Mouse (Mus musculus) liver, postnatal 0 days (tissue): ENCODE data around the gene Mob3b. TPM values are rescaled to one million over a fixed set of nuclear protein-coding genes. Genes with fewer than 3 reads are reported as not detected.

Experiments used
- ATAC-seq: fragments of 200-750 bp; cut with Nextera tagmentation; 2 replicates; pipeline ENCODE4 v1.8.0; 2017; ENCODE audit warnings: mild to moderate bottlenecking, moderate library complexity
- DNase-seq: peaks from one replicate; pipeline ENCODE4 v3.0.0-alpha.2; 2016
- H3K27ac ChIP-seq: fragments of 300-500 bp; sonication (generic); 2 replicates; pipeline ENCODE4 v1.5.1; 2014; ENCODE audit warnings: antibody characterized with exemption, moderate library complexity, mild to moderate bottlenecking, low read depth
- H3K27me3 ChIP-seq: fragments of 300-500 bp; sonication (generic); 2 replicates; pipeline ENCODE4 v1.6.1; 2014; ENCODE audit warnings: low read length, control low read depth, mixed read lengths; ENCODE audit not compliant: insufficient read depth
- H3K36me3 ChIP-seq: fragments of 300-500 bp; sonication (generic); replicated peaks from 2 replicates; pipeline ENCODE4 v1.6.1; 2014; ENCODE audit warnings: mild to moderate bottlenecking, control low read depth, low read length, moderate library complexity, mixed read lengths; ENCODE audit not compliant: insufficient read depth
- H3K4me1 ChIP-seq: fragments of 300-500 bp; sonication (generic); 2 replicates; pipeline ENCODE4 v1.6.1; 2014; ENCODE audit warnings: antibody characterized with exemption, mild to moderate bottlenecking, control low read depth; ENCODE audit not compliant: insufficient read depth
- H3K4me2 ChIP-seq: fragments of 300-500 bp; sonication (generic); 2 replicates; pipeline ENCODE4 v1.6.1; 2014; ENCODE audit warnings: low read depth, mild to moderate bottlenecking, low read length, moderate library complexity, mixed read lengths
- H3K4me3 ChIP-seq: fragments of 300-500 bp; sonication (generic); 2 replicates; pipeline ENCODE4 v1.5.1; 2014; ENCODE audit warnings: low read depth, low read length
- H3K9ac ChIP-seq: fragments of 300-500 bp; sonication (generic); replicated peaks from 2 replicates; pipeline ENCODE4 v1.6.1; 2014; ENCODE audit warnings: mild to moderate bottlenecking, moderate library complexity
- H3K9me3 ChIP-seq: fragments of 300-500 bp; sonication (generic); 2 replicates; pipeline ENCODE4 v1.6.1; 2016; ENCODE audit warnings: mild to moderate bottlenecking, control low read depth, low read length, mixed read lengths
- CTCF ChIP-seq: sonication (generic); IDR thresholded peaks from 2 replicates; pipeline ENCODE4 v1.5.1; 2016; ENCODE audit warnings: antibody characterized with exemption, low read depth
- EP300 ChIP-seq: IDR thresholded peaks from 2 replicates; pipeline ENCODE4 v1.6.1; 2016; ENCODE audit warnings: antibody characterized with exemption, low read depth, mild to moderate bottlenecking
- WGBS: fragments of 180-500 bp; shearing (Covaris S2); extraction: QIAGEN DNeasy Blood & Tissue Kit; methylation state at CpG from one replicate; pipeline ENCODE4 v1.1.7; 2014; ENCODE audit not compliant: insufficient replicate concordance; 5-methylcytosine and 5-hydroxymethylcytosine counted together
- polyA plus RNA-seq: library from polyadenylated mRNA; unstranded; fragments of >200 nt; fragmentation: Nextera tagmentation; extraction: Ambion mirVana; gene quantifications from 2 replicates; pipeline ENCODE4 v1.2.1, GENCODE M21; 2015

Gene Mob3b
- polyA plus RNA-seq, 1 experiment from 2014 or later = 13.6 TPM

- Histone ChIP-seq H3K36me3 (no peaks in the 10 kb centered on the region), H3K27me3 (no peaks in the 10 kb centered on the region), H3K4me3 (no peak overlapping the region), H3K4me1 (0 out of 2 replicates have a peak, but pooled peaks cover 3% of the 10 kb centered on the region), H3K9ac (no peak overlapping the region), H3K9me3 (no peaks in the 10 kb centered on the region), H3K4me2 (no peak overlapping the region), H3K27ac (0 out of 2 replicates have a peak overlapping the region, but pooled peaks have one; percentile 5)
- peak; percentile 22; the same call in 1 of the 2 replicates for ATAC-seq
- WGBS = 66% methylated on average over 4 of the region's 4 CpGs
- DNase-seq = no peak
- no peak for TF ChIP-seq EP300
- no peak for TF ChIP-seq CTCF
These were observed 172.9 kb downstream of the Mob3b start for GRCm38 (mm10) chr4:34984377-34984776.

- H3K9ac ChIP-seq = no peak overlapping the region
- H3K4me3 ChIP-seq = no peak overlapping the region
- no peaks in the 10 kb centered on the region for H3K9me3 ChIP-seq
- ATAC-seq = no peak
- WGBS = 56% methylated on average over 6 of the region's 6 CpGs
- H3K4me2 ChIP-seq = no peak overlapping the region
- no peaks in the 10 kb centered on the region for H3K36me3 ChIP-seq
- 0 out of 2 replicates have a peak, but pooled peaks cover 3% of the 10 kb centered on the region for H3K4me1 ChIP-seq
- TF ChIP-seq CTCF (no peak), EP300 (no peak)
- H3K27ac ChIP-seq = no peak overlapping the region
- H3K27me3 ChIP-seq = no peaks in the 10 kb centered on the region
- DNase-seq = no peak
These were observed 173.8 kb downstream of the Mob3b start for GRCm38 (mm10) chr4:34983511-34983910.

GRCm38 (mm10) chr4:34981301-34982172 is 175.7 kb downstream of the Mob3b start:
- ATAC-seq (no peak), DNase-seq (no peak)
- Histone ChIP-seq H3K9ac (no peak overlapping the region), H3K27ac (no peak overlapping the region), H3K4me2 (no peak overlapping the region), H3K36me3 (no peaks in the 10 kb centered on the region), H3K4me3 (no peak overlapping the region), H3K27me3 (no peaks in the 10 kb centered on the region), H3K4me1 (peaks cover 9% of the 10 kb centered on the region; the same call in 1 of the 2 replicates), H3K9me3 (no peaks in the 10 kb centered on the region)
- TF ChIP-seq EP300 (no peak), CTCF (no peak)
- WGBS = 67% methylated on average over 8 of the region's 8 CpGs

- 73% methylated on average over 8 of the region's 8 CpGs for WGBS
- no peak overlapping the region for H3K4me2 ChIP-seq
- no peaks in the 10 kb centered on the region for H3K27me3 ChIP-seq
- peaks cover 9% of the 10 kb centered on the region; the same call in 1 of the 2 replicates for H3K4me1 ChIP-seq
- TF ChIP-seq EP300 (no peak), CTCF (no peak)
- H3K36me3 ChIP-seq = no peaks in the 10 kb centered on the region
- no peak overlapping the region for H3K4me3 ChIP-seq
- no peaks in the 10 kb centered on the region for H3K9me3 ChIP-seq
- ATAC-seq = no peak
- DNase-seq = no peak
- no peak overlapping the region for H3K9ac ChIP-seq
- H3K27ac ChIP-seq = no peak overlapping the region
These were observed 176.7 kb downstream of the Mob3b start for GRCm38 (mm10) chr4:34980461-34981039.

- Histone ChIP-seq H3K27ac (peak overlapping the region; percentile 57), H3K36me3 (no peaks in the 10 kb centered on the region), H3K27me3 (no peaks in the 10 kb centered on the region), H3K4me1 (peaks cover 9% of the 10 kb centered on the region; the same call in 1 of the 2 replicates), H3K4me2 (no peak overlapping the region), H3K9me3 (no peaks in the 10 kb centered on the region), H3K4me3 (no peak overlapping the region), H3K9ac (no peak overlapping the region)
- ATAC-seq = peak; percentile 72
- WGBS = 69% methylated on average over 4 of the region's 4 CpGs
- no peak for DNase-seq
- TF ChIP-seq EP300 (no peak), CTCF (no peak)
These were observed 180.2 kb downstream of the Mob3b start for GRCm38 (mm10) chr4:34976916-34977702.

- Histone ChIP-seq H3K4me2 (no peak overlapping the region), H3K4me3 (no peak overlapping the region), H3K27ac (peak overlapping the region; percentile 57), H3K9me3 (no peaks in the 10 kb centered on the region), H3K27me3 (no peaks in the 10 kb centered on the region), H3K4me1 (peaks cover 9% of the 10 kb centered on the region; the same call in 1 of the 2 replicates), H3K36me3 (no peaks in the 10 kb centered on the region), H3K9ac (no peak overlapping the region)
- DNase-seq = no peak
- WGBS = 80% methylated on average over 13 of the region's 13 CpGs
- no peak for ATAC-seq
- TF ChIP-seq EP300 (no peak), CTCF (no peak)
These were observed 180.9 kb downstream of the Mob3b start for GRCm38 (mm10) chr4:34976331-34976778.
